Mouse (Mus musculus) G1E (cell line): ENCODE data around the gene Mgmt.

Experiments used
- CTCF ChIP-seq: IDR thresholded peaks from 2 replicates; pipeline ENCODE4 v1.5.1; 2012; ENCODE audit warnings: low read depth, low read length, inconsistent platforms, mixed read lengths
- GATA1 ChIP-seq: IDR thresholded peaks from 2 replicates; pipeline ENCODE4 v1.6.1; 2012; ENCODE audit warnings: borderline replicate concordance, low read length, inconsistent platforms, mixed read lengths

DNA sequence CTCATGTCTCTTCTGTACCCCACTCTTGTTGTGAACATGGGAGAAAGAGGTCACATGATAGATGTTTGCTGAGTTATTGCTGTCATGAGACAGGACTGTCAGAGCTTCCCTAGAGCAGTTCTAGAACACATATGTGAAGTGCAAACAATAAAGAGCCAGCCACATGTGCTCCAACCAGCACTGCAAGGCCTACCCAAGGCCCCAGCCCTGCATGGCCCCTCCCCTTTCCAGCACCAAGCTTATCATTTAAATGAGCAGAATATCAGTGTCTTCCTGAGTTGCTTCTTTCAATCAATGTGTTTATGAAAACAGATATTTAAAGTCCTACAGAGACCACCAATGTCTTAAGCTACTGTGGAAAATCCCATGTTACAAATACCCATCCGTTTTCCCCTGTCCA is 201.3 kb downstream of the Mgmt start:
- TF ChIP-seq CTCF, result no peak
- no peak for TF ChIP-seq GATA1
